Mouse (Mus musculus) testis, adult 2 months (tissue): ENCODE results near the gene Bsn. TPM values are rescaled to one million over a fixed set of nuclear protein-coding genes. Genes with fewer than 3 reads are reported as not detected.

Source experiments
- H3K27ac ChIP-seq: fragments of 200-500 bp; 2 replicates; pipeline ENCODE4 v1.5.1; 2012; ENCODE audit warnings: low read depth, low read length; ENCODE audit not compliant: control insufficient read depth, insufficient read depth
- H3K27me3 ChIP-seq: fragments of 200-500 bp; 2 replicates; pipeline ENCODE4 v1.6.1; 2012; ENCODE audit warnings: mild to moderate bottlenecking, low read length, moderate library complexity; ENCODE audit not compliant: control insufficient read depth, insufficient read depth
- H3K36me3 ChIP-seq: fragments of 200-500 bp; 2 replicates; pipeline ENCODE4 v1.6.1; 2012; ENCODE audit warnings: mild to moderate bottlenecking, low read length; ENCODE audit not compliant: control insufficient read depth, insufficient read depth
- H3K4me1 ChIP-seq: fragments of 200-500 bp; 2 replicates; pipeline ENCODE4 v1.6.1; 2012; ENCODE audit warnings: low read length; ENCODE audit not compliant: control insufficient read depth, insufficient read depth
- H3K4me3 ChIP-seq: fragments of 200-500 bp; 2 replicates; pipeline ENCODE4 v1.5.1; 2012; ENCODE audit warnings: low read depth, mild to moderate bottlenecking, low read length, moderate library complexity, mixed read lengths; ENCODE audit not compliant: control insufficient read depth
- CTCF ChIP-seq: fragments of 200-500 bp; IDR thresholded peaks from 2 replicates; pipeline ENCODE4 v1.5.1; 2012; ENCODE audit warnings: low read depth, mild to moderate bottlenecking, inconsistent platforms, low read length, moderate library complexity; ENCODE audit not compliant: control insufficient read depth, insufficient read depth, insufficient replicate concordance
- POLR2A ChIP-seq: fragments of 200-500 bp; IDR thresholded peaks from 2 replicates; pipeline ENCODE4 v1.6.1; 2012; ENCODE audit warnings: low read depth, mild to moderate bottlenecking, inconsistent platforms, low read length, moderate library complexity; ENCODE audit not compliant: control insufficient read depth
- polyA plus RNA-seq: library from polyadenylated mRNA; depleted of rRNA; stranded (reverse); fragments of >200 nt; gene quantifications from 2 replicates; pipeline ENCODE4 v1.2.3, GENCODE M21; 2012

Gene Bsn
- polyA plus RNA-seq, 1 experiment = 1.2 TPM

DNA sequence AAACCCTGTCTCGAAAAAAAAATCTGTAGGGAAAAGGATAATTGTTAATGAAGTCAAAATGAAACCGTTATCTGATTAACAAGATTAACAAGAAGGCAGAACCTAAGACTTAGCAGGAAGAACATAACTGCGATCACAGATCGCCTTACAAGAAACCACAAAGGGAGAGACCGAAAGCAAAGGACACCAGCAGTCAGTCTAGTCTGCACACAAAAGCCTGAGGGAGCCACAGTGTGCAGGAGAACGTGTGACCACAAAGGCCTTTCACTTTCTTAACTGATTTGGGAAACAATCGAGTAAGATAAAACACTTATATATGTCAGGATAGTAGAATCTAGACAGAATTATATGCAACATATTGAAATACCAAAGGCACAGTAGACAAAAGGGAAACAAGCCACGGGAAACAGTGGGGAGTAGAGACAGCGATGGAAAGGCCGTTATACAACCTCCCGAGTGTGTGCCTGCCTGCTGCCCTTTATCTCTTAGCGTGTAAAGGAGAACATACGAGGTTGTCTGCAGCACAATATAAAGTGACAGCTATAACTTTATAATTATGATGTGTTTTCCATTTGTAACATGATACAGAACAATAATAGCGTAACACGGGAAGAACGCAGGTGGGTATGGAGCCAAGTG is 26.4 kb downstream of the Bsn start:
- Histone ChIP-seq H3K4me3 (peak overlapping the region; percentile 51), H3K27ac (0 out of 2 replicates have a peak overlapping the region, but pooled peaks have one; percentile 42), H3K27me3 (no peaks in the 10 kb centered on the region), H3K4me1 (peaks cover 2% of the 10 kb centered on the region; the same call in 1 of the 2 replicates), H3K36me3 (no peaks in the 10 kb centered on the region)
- TF ChIP-seq POLR2A (no peak), CTCF (no peak)

GRCm38 (mm10) chr9:108157891-108158290 is 32.3 kb downstream of the Bsn start:
- Histone ChIP-seq H3K27ac (no peak overlapping the region), H3K27me3 (no peaks in the 10 kb centered on the region), H3K4me3 (no peak overlapping the region), H3K4me1 (peaks cover 2% of the 10 kb centered on the region; the same call in 1 of the 2 replicates), H3K36me3 (no peaks in the 10 kb centered on the region)
- no peak for TF ChIP-seq POLR2A
- no peak for TF ChIP-seq CTCF

GRCm38 (mm10) chr9:108157451-108157850 is 32.7 kb downstream of the Bsn start:
- H3K27me3 ChIP-seq = no peaks in the 10 kb centered on the region
- H3K4me3 ChIP-seq = no peak overlapping the region
- no peak overlapping the region for H3K27ac ChIP-seq
- H3K4me1 ChIP-seq = peaks cover 2% of the 10 kb centered on the region; the same call in 1 of the 2 replicates
- H3K36me3 ChIP-seq = no peaks in the 10 kb centered on the region
- TF ChIP-seq CTCF = no peak
- no peak for TF ChIP-seq POLR2A

DNA sequence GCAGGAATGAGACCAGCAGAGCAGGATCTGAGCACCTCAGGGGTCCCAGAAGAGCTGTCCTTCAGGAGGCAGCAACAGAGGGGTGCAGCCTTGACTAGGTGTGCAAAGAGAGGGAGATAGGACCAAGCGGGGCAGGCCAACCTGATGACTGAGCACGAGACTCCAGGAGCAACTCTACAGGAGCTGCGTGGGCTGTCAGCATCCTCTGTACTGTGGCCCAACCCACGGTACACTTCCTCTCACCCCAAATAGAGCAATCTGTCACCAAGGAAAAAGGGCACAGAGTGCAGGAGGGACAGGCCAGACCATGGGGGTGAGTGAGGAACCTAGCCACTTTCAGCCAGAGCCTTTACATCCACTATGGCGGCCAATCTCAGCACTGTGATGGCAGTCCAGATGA is 33.4 kb downstream of the Bsn start:
- Histone ChIP-seq H3K27ac (no peak overlapping the region), H3K4me3 (no peak overlapping the region), H3K36me3 (no peaks in the 10 kb centered on the region), H3K4me1 (peaks cover 2% of the 10 kb centered on the region; the same call in 1 of the 2 replicates), H3K27me3 (no peaks in the 10 kb centered on the region)
- no peak for TF ChIP-seq CTCF
- TF ChIP-seq POLR2A = no peak

DNA sequence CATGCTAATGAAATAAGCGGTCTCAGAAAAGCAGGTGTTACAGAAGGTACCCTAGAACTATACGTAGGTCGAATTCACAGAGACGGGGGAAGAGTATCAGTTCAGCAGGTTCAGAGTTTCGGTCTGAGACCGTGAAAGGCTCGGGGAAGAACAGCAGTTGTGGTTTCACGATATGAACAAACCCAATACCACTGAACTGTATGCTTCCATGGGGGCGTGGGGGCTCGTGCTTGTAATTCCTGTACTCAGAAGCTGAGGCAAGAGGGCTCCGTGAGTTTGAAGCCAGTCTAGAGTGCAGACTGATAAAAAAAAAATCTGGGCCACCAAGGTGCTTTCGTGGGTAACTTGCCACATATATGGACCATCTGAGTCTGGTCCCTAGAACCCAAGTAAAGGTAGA is 35.4 kb downstream of the Bsn start:
- Histone ChIP-seq H3K36me3 (no peaks in the 10 kb centered on the region), H3K27ac (no peak overlapping the region), H3K4me1 (peaks cover 2% of the 10 kb centered on the region; the same call in 1 of the 2 replicates), H3K4me3 (no peak overlapping the region), H3K27me3 (no peaks in the 10 kb centered on the region)
- TF ChIP-seq CTCF = no peak
- TF ChIP-seq POLR2A = no peak

DNA sequence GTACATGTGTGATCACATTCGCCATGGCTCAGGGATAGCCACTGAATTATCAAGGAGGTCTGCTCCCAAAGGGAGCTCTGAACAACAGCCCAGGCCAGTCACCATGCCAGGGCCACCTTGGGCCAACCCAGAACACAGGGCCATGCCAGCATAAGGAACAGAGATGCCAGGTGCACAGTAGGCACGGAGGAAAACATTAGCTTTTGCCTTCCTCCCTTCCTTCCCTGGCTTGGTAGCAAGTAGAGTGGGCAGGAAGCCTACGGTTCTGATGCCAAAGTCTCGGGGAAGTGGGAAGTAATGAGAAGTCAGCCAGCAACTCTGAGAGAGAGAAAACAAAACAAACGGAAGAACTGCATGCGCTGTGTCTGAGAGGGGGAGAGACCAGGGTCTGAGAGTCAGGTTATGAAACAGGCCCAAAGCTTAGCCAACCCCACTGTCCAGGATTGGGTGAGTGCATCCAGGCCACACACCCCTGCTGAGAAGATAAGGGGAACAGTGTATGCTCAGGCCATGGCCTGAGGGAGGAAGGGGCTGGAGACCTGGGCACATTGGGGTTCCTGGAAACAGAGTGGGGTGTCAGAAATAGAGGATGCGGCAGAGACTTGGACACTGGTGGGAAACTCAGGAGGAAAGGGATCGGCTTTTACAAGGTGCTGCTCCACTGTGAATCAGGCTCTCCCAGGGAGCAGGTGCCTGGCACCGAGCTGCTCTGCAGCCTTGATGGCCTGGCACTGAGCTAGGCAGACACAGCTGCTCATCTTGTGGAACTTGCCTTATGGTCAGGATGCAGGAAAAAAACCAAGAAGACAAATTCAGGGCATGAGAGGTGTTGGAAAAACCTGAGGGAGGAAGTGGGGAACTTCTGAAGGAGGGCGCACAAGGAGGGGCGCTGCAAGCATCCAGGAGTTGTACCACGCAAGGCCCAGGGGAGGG is 36.4 kb downstream of the Bsn start:
- Histone ChIP-seq H3K36me3 (no peaks in the 10 kb centered on the region), H3K27me3 (no peaks in the 10 kb centered on the region), H3K27ac (no peak overlapping the region), H3K4me3 (no peak overlapping the region), H3K4me1 (peaks cover 2% of the 10 kb centered on the region; the same call in 1 of the 2 replicates)
- TF ChIP-seq POLR2A (no peak), CTCF (no peak)

DNA sequence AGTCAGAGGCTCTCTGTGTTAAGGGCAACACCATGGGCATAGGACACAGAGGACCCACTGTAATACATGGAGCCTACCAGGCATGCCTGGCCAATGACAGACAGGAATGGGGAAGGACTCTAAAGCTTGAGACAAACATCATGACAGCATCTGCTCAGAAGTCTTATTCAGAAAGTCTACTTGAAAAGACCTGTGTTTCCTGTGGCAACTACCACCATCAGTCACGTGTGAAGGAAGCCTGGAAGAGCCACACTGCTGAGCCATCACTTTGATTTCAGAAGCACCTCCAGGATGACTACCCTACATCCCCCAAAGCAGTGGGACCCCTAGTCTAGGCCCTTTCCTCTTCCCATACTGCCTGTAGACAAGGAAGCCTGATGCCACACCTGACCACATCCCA is 39.7 kb downstream of the Bsn start:
- no peaks in the 10 kb centered on the region for H3K27me3 ChIP-seq
- no peak overlapping the region for H3K27ac ChIP-seq
- no peaks in the 10 kb centered on the region for H3K36me3 ChIP-seq
- H3K4me3 ChIP-seq = no peak overlapping the region
- no peak for TF ChIP-seq CTCF
- no peak for TF ChIP-seq POLR2A
- H3K4me1 ChIP-seq = peaks cover 2% of the 10 kb centered on the region; the same call in 1 of the 2 replicates
